Mouse (Mus musculus): ENCODE results near the gene Gm7138.
A peak's percentile ranks its signal among the peaks of the same experiment; 100 is the strongest.
"Not testable (repeated sequence)": the region's sequence is repeated elsewhere in the genome, so short reads cannot be mapped to it uniquely, and the experiment has no call there.

Gm7138 gene

GRCm38 (mm10) chr10:77776844-77777243 lies at the start of gene Gm7138:
TSS of gene Gm7138 (minus strand) at chr10:77776944.
- DNase-seq, result not testable (repeated sequence)

GRCm38 (mm10) chr10:77819203-77819602 lies 42.5 kb upstream of the Gm7138 start:
- no peak for DNase-seq

GRCm38 (mm10) chr10:77818523-77818922 lies 41.8 kb upstream of the Gm7138 start:
- no peak for DNase-seq

GRCm38 (mm10) chr10:77815514-77815913 lies 38.8 kb upstream of the Gm7138 start:
- peak; percentile 39 for DNase-seq

GRCm38 (mm10) chr10:77814382-77814781 lies 37.6 kb upstream of the Gm7138 start, which contains the start of gene Gm2696:
TSS of gene Gm2696 (plus strand) at chr10:77814682.
- DNase-seq, result no peak

- no peak for DNase-seq
These were observed 35.0 kb upstream of the Gm7138 start, which contains the start of gene Gm9507 for GRCm38 (mm10) chr10:77811743-77812142. TSS of gene Gm9507 (minus strand) at chr10:77811843.

- DNase-seq, result no peak
These were observed 27.4 kb upstream of the Gm7138 start for GRCm38 (mm10) chr10:77804095-77804494.

- no peak for DNase-seq
These were observed 22.3 kb upstream of the Gm7138 start, which contains the start of gene Gm19668 for GRCm38 (mm10) chr10:77798921-77799508. TSS of gene Gm19668 (minus strand) at chr10:77799133.

GRCm38 (mm10) chr10:77798164-77798920 lies 21.6 kb upstream of the Gm7138 start:
- DNase-seq, result peak; percentile 20

GRCm38 (mm10) chr10:77797677-77798076 lies 20.9 kb upstream of the Gm7138 start:
- no peak for DNase-seq

- DNase-seq, result no peak
These were observed 18.2 kb upstream of the Gm7138 start, which contains the start of gene Gm9639 for GRCm38 (mm10) chr10:77794976-77795375. TSS of gene Gm9639 (minus strand) at chr10:77795076.

- no peak for DNase-seq
These were observed 11.9 kb upstream of the Gm7138 start for GRCm38 (mm10) chr10:77788621-77789020.

- not testable (repeated sequence) for DNase-seq
These were observed 11.1 kb upstream of the Gm7138 start, which contains the start of gene Gm7137 for GRCm38 (mm10) chr10:77787876-77788275. TSS of gene Gm7137 (minus strand) at chr10:77788200.

- not testable (repeated sequence) for DNase-seq
These were observed 6.7 kb upstream of the Gm7138 start for GRCm38 (mm10) chr10:77783396-77783795.

GRCm38 (mm10) chr10:77782442-77782841 lies 5.7 kb upstream of the Gm7138 start, which contains the start of gene Gm3250:
TSS of gene Gm3250 (minus strand) at chr10:77782542.
- not testable (repeated sequence) for DNase-seq

- DNase-seq, result not testable (repeated sequence)
These were observed 4.6 kb downstream of the Gm7138 start for GRCm38 (mm10) chr10:77772142-77772541.

GRCm38 (mm10) chr10:77771225-77771624 lies 5.5 kb downstream of the Gm7138 start, which contains the start of gene Gm3238:
TSS of gene Gm3238 (minus strand) at chr10:77771325.
- not testable (repeated sequence) for DNase-seq

- no peak for DNase-seq
These were observed 7.0 kb downstream of the Gm7138 start for GRCm38 (mm10) chr10:77769727-77770126.

GRCm38 (mm10) chr10:77759582-77759981 lies 17.2 kb downstream of the Gm7138 start, which contains the start of gene Gm3233:
TSS of gene Gm3233 (minus strand) at chr10:77759682.
- not testable (repeated sequence) for DNase-seq

- no peak for DNase-seq
These were observed 23.3 kb downstream of the Gm7138 start for GRCm38 (mm10) chr10:77753448-77753847.

- DNase-seq, result not testable (repeated sequence)
These were observed 24.4 kb downstream of the Gm7138 start for GRCm38 (mm10) chr10:77752312-77752711.

- not testable (repeated sequence) for DNase-seq
These were observed 25.5 kb downstream of the Gm7138 start, which contains the start of gene Gm9736 for GRCm38 (mm10) chr10:77751254-77751653. TSS of gene Gm9736 (minus strand) at chr10:77751354.

GRCm38 (mm10) chr10:77750686-77751085 lies 26.1 kb downstream of the Gm7138 start:
- DNase-seq, result not testable (repeated sequence)
